Mouse (Mus musculus) G1E-ER4 (cell line): ENCODE data around the gene Mical1. TPM values are rescaled to one million over a fixed set of nuclear protein-coding genes. Genes with fewer than 3 reads are reported as not detected.

Experiments
- GATA1 ChIP-seq: IDR thresholded peaks from one replicate; pipeline ENCODE4 v1.8.0; 2012; ENCODE audit warnings: low read length, inconsistent platforms
- polyA plus RNA-seq: library from polyadenylated mRNA; stranded (reverse); fragments of >175 nt; gene quantifications from 2 replicates; pipeline ENCODE4 v1.2.3, GENCODE M21; 2012

Mical1 gene
- polyA plus RNA-seq, 1 experiment = 19.3 TPM

- TF ChIP-seq GATA1 = no peak
These were observed 13.8 kb downstream of the Mical1 start, which contains the start of the genes Smpd2 and Ppil6 for GRCm38 (mm10) chr10:41489708-41490517. Gene Smpd2 (minus strand): TSS chr10:41490369. Gene Ppil6 (plus strand): TSS chr10:41490439.

GRCm38 (mm10) chr10:41490518-41490873 is 14.4 kb downstream of the Mical1 start:
- no peak for TF ChIP-seq GATA1

- TF ChIP-seq GATA1 = no peak
These were observed 15.0 kb downstream of the Mical1 start for GRCm38 (mm10) chr10:41491111-41491510.

- no peak for TF ChIP-seq GATA1
These were observed 24.8 kb downstream of the Mical1 start for GRCm38 (mm10) chr10:41500941-41501340.

- no peak for TF ChIP-seq GATA1
These were observed 28.9 kb downstream of the Mical1 start for GRCm38 (mm10) chr10:41504996-41505395.

GRCm38 (mm10) chr10:41509160-41509559 is 33.0 kb downstream of the Mical1 start:
- no peak for TF ChIP-seq GATA1

GRCm38 (mm10) chr10:41514301-41514700 is 38.2 kb downstream of the Mical1 start:
- no peak for TF ChIP-seq GATA1

GRCm38 (mm10) chr10:41514921-41515320 is 38.8 kb downstream of the Mical1 start:
- TF ChIP-seq GATA1 = no peak

GRCm38 (mm10) chr10:41518508-41518980 is 42.4 kb downstream of the Mical1 start:
- TF ChIP-seq GATA1 = no peak

GRCm38 (mm10) chr10:41518981-41519618 is 43.0 kb downstream of the Mical1 start, which contains the start of gene Cd164:
Gene Cd164 (plus strand): TSS chr10:41519414.
- TF ChIP-seq GATA1 = no peak

- no peak for TF ChIP-seq GATA1
These were observed 43.7 kb downstream of the Mical1 start for GRCm38 (mm10) chr10:41519640-41520409.

GRCm38 (mm10) chr10:41520410-41520673 is 44.2 kb downstream of the Mical1 start:
- no peak for TF ChIP-seq GATA1

- no peak for TF ChIP-seq GATA1
These were observed 47.3 kb downstream of the Mical1 start for GRCm38 (mm10) chr10:41523386-41523785.

- TF ChIP-seq GATA1 = no peak
These were observed 49.6 kb downstream of the Mical1 start for GRCm38 (mm10) chr10:41525696-41526095.

- TF ChIP-seq GATA1 = no peak
These were observed 53.9 kb downstream of the Mical1 start for GRCm38 (mm10) chr10:41529972-41530371.

GRCm38 (mm10) chr10:41535991-41536390 is 59.9 kb downstream of the Mical1 start:
- no peak for TF ChIP-seq GATA1

Other genes starting within 250 kb of the Mical1 start
- 3.4 and 4.7 TPM in 2 replicates for gene Fig4, start 173.1 kb upstream of the Mical1 start, polyA plus RNA-seq
- gene Ak9, start 172.3 kb upstream of the Mical1 start, polyA plus RNA-seq = not detected in 2 replicates
- 9.1 and 12.0 TPM in 2 replicates for gene Zbtb24, start 25.9 kb upstream of the Mical1 start, polyA plus RNA-seq
- gene Smpd2, start 14.1 kb downstream of the Mical1 start, polyA plus RNA-seq = 10.4 and 15.4 TPM in 2 replicates
- not detected in 2 replicates for gene Ppil6, start 14.1 kb downstream of the Mical1 start, polyA plus RNA-seq
- gene Cd164, start 43.1 kb downstream of the Mical1 start, polyA plus RNA-seq = 150 and 198 TPM in 2 replicates
- gene Ccdc162, start 240.3 kb downstream of the Mical1 start, polyA plus RNA-seq = not detected in 2 replicates